Mouse (Mus musculus) thymus, postnatal 4 days (tissue): ENCODE data around the gene Spock1.
A peak's percentile ranks its signal among the peaks of the same experiment; 100 is the strongest.

Source experiments
- DNase-seq: peaks from one replicate; pipeline ENCODE4 v3.0.0; 2021

Gene Spock1

DNA sequence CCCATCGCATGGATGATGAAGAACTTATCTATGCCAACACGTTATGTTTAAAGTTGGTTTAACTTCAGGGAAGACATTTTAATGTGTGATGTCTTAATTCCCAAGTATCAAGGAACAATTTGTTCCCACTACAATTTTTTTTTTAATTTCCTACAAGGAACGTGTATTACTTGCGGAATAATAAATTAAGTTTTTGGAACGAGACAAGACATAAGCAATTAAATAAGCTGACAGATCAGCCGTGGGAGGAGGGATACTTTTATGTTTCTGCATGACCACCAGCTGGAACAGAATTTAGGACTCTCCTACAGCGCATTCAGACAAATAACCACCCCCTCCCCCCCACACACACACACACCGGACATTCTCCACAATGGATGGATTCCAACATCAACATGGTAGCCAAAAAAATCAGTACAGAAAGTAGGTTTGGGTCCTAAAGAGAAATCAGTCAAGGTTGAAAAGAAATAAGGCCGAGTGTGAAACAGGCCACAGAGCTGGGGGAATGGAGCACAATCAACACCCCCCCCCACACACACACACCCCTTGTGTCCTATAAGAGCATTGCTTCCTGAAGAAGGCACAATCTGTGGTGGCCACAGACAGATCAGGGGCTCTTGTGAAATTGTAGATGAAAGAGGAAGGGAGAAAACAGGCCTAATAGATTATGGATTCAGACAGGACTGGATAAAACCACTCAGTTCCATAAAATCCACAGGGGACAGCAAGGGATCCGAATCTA lies 111.0 kb downstream of the Spock1 start:
- DNase-seq, result no peak

- no peak for DNase-seq
These were observed 114.4 kb downstream of the Spock1 start for GRCm38 (mm10) chr13:57793643-57794240.

GRCm38 (mm10) chr13:57789796-57790195 lies 118.3 kb downstream of the Spock1 start:
- no peak for DNase-seq

- DNase-seq, result no peak
These were observed 119.8 kb downstream of the Spock1 start for GRCm38 (mm10) chr13:57788299-57788698.

- DNase-seq, result no peak
These were observed 121.9 kb downstream of the Spock1 start for GRCm38 (mm10) chr13:57786278-57786677.

DNA sequence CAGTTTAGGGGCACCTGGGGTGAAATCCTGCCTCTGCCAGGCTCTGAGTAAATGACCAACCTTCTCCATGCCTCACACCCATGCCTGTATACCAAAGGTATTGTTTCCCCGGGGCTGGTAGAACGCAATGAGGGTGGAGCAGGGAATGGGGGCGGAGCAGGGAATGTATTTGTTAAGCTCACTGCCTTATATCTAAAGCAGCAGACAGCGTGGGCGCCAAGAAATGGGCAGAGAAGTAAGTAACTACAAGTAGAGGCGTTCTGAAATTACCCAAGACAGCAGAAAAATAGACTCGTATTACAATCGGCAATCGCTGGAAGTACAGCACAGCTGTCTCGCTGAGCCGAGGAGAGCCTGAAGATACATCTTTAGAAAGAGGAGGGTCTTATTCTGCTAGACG lies 125.2 kb downstream of the Spock1 start:
- no peak for DNase-seq

- no peak for DNase-seq
These were observed 126.0 kb downstream of the Spock1 start for GRCm38 (mm10) chr13:57782107-57782561.

- peak; percentile 8 for DNase-seq
These were observed 129.0 kb downstream of the Spock1 start for GRCm38 (mm10) chr13:57779146-57779545.

DNA sequence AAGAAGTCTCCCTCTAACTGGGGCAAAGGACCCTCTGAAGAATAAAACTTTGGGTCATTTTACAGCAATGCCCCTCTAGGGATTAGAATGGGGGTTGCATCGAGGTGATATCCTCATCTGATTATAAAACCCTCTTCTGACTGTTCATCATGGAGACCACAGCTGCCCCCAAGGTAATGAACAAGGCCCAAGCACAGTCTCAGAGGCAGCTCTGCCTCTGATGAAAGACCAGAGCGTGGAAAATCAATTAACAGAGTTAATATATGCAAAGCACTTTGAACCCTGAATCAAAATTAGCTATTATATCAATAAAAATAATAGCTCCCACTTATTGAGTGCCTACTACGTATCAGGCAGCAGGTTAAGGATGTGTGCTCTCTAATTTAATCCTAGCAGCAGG lies 129.6 kb downstream of the Spock1 start:
- DNase-seq, result no peak

- no peak for DNase-seq
These were observed 136.1 kb downstream of the Spock1 start for GRCm38 (mm10) chr13:57771998-57772397.

GRCm38 (mm10) chr13:57766721-57767120 lies 141.4 kb downstream of the Spock1 start:
- DNase-seq, result peak; percentile 24

DNA sequence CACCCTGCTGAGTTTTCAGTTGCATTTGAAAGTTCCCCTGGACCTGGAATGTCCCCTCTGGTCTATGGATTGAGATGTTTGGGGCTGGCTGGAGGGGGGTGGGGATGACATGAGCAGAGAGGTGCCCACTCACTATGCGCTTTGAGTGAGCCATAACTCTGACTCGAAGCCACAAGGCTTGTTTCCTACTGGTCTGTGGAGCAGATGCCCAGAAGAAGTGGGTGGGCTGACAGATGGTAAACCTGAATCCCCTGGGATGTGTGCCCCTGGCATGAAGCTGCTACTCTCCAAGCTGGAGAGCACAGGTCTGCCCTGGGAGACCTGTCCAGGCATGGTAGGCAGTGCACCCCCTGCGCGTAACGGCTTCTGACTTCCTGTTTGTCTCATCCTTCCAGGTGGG lies 147.0 kb downstream of the Spock1 start:
- DNase-seq, result no peak

DNA sequence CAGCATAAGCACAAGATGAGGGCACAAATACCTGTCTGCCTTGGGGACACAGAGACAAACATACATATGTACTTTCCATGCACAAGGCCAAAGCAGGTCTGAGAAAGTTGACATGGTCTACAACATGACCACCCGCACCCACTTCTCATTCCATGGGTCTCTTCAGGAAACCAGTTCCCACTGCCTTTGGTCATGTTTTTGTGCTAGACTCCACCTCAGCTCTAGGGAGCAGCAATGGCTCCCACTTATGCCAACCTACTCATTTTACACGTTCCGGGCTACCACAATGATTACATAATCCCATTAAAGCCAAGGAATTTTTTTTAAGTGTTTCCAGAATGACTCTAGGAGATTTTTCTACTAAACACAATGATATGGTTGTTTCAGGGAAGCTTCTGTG lies 147.5 kb downstream of the Spock1 start:
- DNase-seq, result no peak

- DNase-seq, result no peak
These were observed 151.8 kb downstream of the Spock1 start for GRCm38 (mm10) chr13:57756316-57756715.

DNA sequence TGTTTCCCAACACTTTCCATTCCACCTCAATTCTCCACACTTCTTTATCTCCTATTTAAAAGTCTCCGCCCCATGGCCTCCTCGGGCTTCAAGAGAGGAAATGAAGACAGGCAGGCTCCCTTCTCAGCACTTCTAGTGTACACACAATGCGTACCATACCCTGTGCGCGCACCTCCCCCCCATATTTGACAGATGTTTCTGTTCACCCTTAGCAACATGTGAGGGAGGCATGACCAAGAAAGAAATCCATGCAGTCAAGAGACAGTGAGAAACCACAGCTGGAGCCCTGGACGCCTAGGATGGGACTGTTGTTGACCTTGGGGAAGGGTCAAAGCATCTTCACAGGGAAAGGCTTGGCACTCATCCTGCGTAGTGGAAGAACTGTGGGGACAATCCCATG lies 157.3 kb downstream of the Spock1 start:
- DNase-seq, result no peak

DNA sequence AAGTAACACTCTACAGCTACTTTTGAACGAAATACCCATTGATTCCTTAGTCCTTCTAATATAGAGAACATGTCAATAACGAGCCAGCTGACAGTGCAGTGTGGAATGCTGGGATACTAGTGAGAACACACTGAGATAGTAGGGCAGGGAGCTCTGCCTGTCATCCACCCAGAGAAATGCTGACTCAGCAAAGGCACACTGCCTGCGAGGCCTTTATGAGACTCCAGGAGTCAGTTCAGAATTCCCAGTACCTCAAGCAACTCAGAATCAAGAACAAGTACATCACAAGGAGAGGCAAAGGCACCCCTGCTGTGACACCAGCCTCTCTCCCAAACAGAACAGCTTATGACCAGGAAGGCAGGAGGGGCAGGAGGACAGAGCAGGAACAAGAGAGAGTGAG lies 163.5 kb downstream of the Spock1 start:
- no peak for DNase-seq

- no peak for DNase-seq
These were observed 166.9 kb downstream of the Spock1 start for GRCm38 (mm10) chr13:57741186-57741585.

DNA sequence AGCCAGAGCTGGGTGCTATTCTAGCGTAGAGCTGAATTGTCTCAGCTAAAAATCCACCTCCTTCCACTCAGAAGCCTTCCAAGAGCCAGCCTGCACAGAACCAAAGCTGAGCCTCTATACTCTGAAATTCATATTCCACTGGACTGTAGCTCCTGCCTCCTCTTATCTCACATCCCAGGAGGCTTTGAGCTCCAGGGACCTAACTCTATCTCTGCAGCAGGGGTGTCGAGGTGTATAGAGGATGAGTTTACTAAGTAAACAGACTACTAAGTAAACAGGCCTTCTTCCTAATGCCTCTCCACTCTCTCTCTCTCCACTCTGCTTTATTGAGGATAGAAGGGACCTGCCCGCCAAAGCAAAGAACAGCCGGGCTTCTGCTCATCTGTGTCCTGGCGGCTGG lies 167.7 kb downstream of the Spock1 start:
- no peak for DNase-seq

- DNase-seq, result no peak
These were observed 172.1 kb downstream of the Spock1 start for GRCm38 (mm10) chr13:57736060-57736459.

DNA sequence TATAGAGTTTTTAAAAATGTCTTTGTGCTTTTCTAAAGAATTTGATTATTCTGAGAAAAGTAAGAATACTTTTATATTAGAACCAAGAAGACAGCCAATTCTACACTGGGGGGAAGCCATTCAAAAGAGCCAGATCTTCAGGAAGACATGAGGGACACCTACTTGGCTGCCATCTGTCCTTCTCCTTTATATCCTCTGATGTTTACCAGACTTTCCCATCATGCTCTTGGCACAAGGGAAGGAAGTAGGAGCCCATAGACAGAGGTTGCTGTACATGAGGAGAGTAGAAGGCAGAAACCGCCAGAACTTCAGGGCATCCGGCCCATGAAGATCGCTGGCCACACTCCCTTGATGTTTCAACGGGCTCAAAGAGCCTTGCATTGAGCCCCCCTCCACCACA lies 173.6 kb downstream of the Spock1 start:
- no peak for DNase-seq

GRCm38 (mm10) chr13:57733521-57733920 lies 174.6 kb downstream of the Spock1 start:
- DNase-seq, result no peak

- DNase-seq, result no peak
These were observed 175.9 kb downstream of the Spock1 start for GRCm38 (mm10) chr13:57732251-57732650.

- DNase-seq, result no peak
These were observed 180.4 kb downstream of the Spock1 start for GRCm38 (mm10) chr13:57727716-57728115.

DNA sequence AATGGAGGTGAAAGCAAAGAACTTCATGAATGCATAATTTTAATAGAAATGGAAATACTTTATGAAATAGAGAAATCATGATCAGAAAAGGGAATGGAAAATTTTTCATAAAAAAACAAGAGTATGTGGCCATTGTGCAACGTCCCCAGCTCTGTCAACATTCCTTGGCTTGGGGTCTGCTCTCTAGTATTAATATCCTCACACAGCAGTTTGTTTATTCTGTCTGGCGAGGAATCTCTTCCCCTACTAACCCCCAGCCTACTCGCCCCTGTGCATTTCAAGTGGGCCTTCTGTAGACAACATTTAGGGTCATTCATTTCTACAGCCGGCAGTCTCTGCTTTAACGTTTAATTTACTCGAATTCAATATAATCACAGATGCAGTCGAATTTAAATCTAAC lies 181.5 kb downstream of the Spock1 start:
- no peak for DNase-seq
